Mouse (Mus musculus): ENCODE data around the gene Snx19. TPM values are rescaled to one million over a fixed set of nuclear protein-coding genes. Genes with fewer than 3 reads are reported as not detected.

The Snx19 gene
- total RNA-seq, 1 experiment, result 14.1 TPM

DNA sequence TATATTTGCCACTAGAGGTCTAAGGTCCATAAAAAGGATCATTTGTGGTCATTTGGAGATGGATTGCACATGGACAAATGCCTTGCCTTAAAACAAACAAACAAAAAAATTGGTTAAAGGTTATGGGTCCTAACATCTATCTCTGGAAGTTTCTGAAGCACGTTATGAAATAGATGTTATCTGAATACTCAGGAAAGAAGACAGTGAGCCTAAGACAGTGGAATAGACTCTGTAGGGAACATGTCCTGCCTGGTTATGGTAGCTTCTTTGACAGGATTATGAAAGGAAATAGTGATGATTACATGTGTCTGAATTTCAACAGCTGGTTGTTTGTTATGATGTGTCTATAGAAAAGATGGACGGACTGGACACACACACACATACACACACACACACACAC is 27.6 kb downstream of the Snx19 start:
- DNase-seq (ENCODE audit: low read depth, low spot score), result no peak

DNA sequence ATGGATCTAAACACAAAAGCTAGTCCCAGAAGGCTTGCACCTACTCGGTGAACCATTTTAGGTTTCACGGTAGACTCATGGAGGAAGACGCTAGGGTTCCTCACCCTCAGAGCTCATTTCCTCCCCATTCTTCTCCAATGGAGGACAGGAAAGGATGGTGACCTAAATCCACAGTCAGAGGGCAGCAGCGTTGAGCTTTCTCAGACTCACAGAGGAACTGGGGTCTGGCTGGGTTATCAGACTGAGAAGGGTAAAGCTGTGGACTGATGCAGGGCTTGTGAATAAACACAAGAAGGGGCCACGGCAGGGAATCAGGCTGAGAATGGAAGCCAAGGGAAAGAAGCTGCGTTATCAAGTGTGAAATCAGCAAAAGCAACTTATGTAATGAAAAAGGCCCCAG is 29.3 kb downstream of the Snx19 start:
- Histone ChIP-seq H3K36me3 (ENCODE audit: control insufficient read depth, insufficient read depth, low read length, poor library complexity, severe bottlenecking) (no peaks in the 10 kb centered on the region), H3K4me3 (ENCODE audit: insufficient read depth in 1 of 2, low read depth in 1 of 2, low read length in 2 of 2, poor library complexity in 1 of 2, severe bottlenecking in 1 of 2) (no peak overlapping the region), H3K9ac (ENCODE audit: insufficient read depth, low read depth, low read length, poor library complexity, severe bottlenecking) (no peak overlapping the region), H3K9me3 (ENCODE audit: control insufficient read depth, insufficient read depth, low read depth, low read length) (no peaks in the 10 kb centered on the region), H3K27ac (ENCODE audit: insufficient read depth, low read depth, low read length, poor library complexity, severe bottlenecking) (no peak overlapping the region), H3K4me1 (ENCODE audit: control insufficient read depth in 2 of 2, insufficient read depth in 2 of 2, low read length in 2 of 2, poor library complexity in 1 of 2) (no peaks in the 10 kb centered on the region)
- DNase-seq (ENCODE audit: low read depth, low spot score), result no peak
- in situ Hi-C loops (cut with MboI; ENCODE audit: low sequenced_read_pairs in 2 of 2, unreplicated experiment in 2 of 2), result no loop called here
- TF ChIP-seq HCFC1 (IDR thresholded peaks at IDR 0.05; ENCODE audit: borderline replicate concordance, insufficient read depth, low read length), result no peak
- TF ChIP-seq MAFK (IDR thresholded peaks at IDR 0.05; ENCODE audit: insufficient read depth, low read depth, low read length), result no peak
- no peak for TF ChIP-seq ZC3H11A (IDR thresholded peaks at IDR 0.05; ENCODE audit: borderline replicate concordance, low read depth, low read length)
- TF ChIP-seq ZNF384 (IDR thresholded peaks at IDR 0.05; ENCODE audit: low read depth, low read length), result no peak
- no peak for TF ChIP-seq CHD2 (IDR thresholded peaks at IDR 0.05; ENCODE audit: low read depth, low read length)

More for the DNA sequence above, 27.6 kb downstream of the Snx19 start:
- TF ChIP-seq ZC3H11A (IDR thresholded peaks at IDR 0.05; ENCODE audit: borderline replicate concordance, low read depth, low read length), result no peak
- TF ChIP-seq HCFC1 (IDR thresholded peaks at IDR 0.05; ENCODE audit: borderline replicate concordance, insufficient read depth, low read length), result no peak
- TF ChIP-seq ZNF384 (IDR thresholded peaks at IDR 0.05; ENCODE audit: low read depth, low read length), result no peak
- Histone ChIP-seq H3K9me3 (ENCODE audit: control insufficient read depth, insufficient read depth, low read depth, low read length) (no peaks in the 10 kb centered on the region), H3K4me1 (ENCODE audit: control insufficient read depth in 2 of 2, insufficient read depth in 2 of 2, low read length in 2 of 2, poor library complexity in 1 of 2) (peaks cover under 1 to 6% of the 10 kb centered on the region in 2 experiments; a peak in 1 of 4 replicates), H3K9ac (ENCODE audit: insufficient read depth, low read depth, low read length, poor library complexity, severe bottlenecking) (no peak overlapping the region), H3K27ac (ENCODE audit: insufficient read depth, low read depth, low read length, poor library complexity, severe bottlenecking) (no peak overlapping the region), H3K4me3 (ENCODE audit: insufficient read depth in 1 of 2, low read depth in 1 of 2, low read length in 2 of 2, poor library complexity in 1 of 2, severe bottlenecking in 1 of 2) (no peak overlapping the region), H3K36me3 (ENCODE audit: control insufficient read depth, insufficient read depth, low read length, poor library complexity, severe bottlenecking) (no peaks in the 10 kb centered on the region)
- in situ Hi-C loops (cut with MboI; ENCODE audit: low sequenced_read_pairs in 2 of 2, unreplicated experiment in 2 of 2), result no loop called here

DNA sequence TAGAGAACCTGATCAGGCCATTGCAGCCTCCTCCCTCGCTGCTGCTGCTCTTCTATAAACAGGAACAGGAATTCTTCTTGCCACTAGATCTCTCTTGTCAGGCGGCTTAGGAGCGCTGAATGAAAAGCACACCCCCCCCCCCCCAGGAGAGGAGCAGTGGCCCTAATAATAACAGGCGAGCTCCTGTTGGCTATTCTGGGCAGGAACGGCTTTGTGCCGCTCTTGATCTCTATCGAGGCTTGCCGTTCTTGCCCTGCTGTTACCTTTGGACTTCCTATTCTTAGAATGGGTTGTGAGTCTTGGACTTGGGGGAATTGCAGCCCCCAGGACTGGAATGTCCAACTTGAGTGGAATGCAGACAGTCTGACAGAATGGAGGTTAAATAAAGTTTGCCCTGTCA is 33.6 kb downstream of the Snx19 start:
- Histone ChIP-seq H3K4me3 (ENCODE audit: insufficient read depth in 1 of 2, low read depth in 1 of 2, low read length in 2 of 2, poor library complexity in 1 of 2, severe bottlenecking in 1 of 2) (no peak overlapping the region), H3K9me3 (ENCODE audit: control insufficient read depth, insufficient read depth, low read depth, low read length) (no peaks in the 10 kb centered on the region), H3K4me1 (ENCODE audit: control insufficient read depth in 2 of 2, insufficient read depth in 2 of 2, low read length in 2 of 2, poor library complexity in 1 of 2) (no peaks in the 10 kb centered on the region), H3K36me3 (ENCODE audit: control insufficient read depth, insufficient read depth, low read length, poor library complexity, severe bottlenecking) (no peaks in the 10 kb centered on the region), H3K9ac (ENCODE audit: insufficient read depth, low read depth, low read length, poor library complexity, severe bottlenecking) (no peak overlapping the region), H3K27ac (ENCODE audit: insufficient read depth, low read depth, low read length, poor library complexity, severe bottlenecking) (no peak overlapping the region)
- TF ChIP-seq ZC3H11A (IDR thresholded peaks at IDR 0.05; ENCODE audit: borderline replicate concordance, low read depth, low read length), result no peak
- TF ChIP-seq MAFK (IDR thresholded peaks at IDR 0.05; ENCODE audit: insufficient read depth, low read depth, low read length), result no peak
- no peak for TF ChIP-seq CHD2 (IDR thresholded peaks at IDR 0.05; ENCODE audit: low read depth, low read length)
- TF ChIP-seq ZNF384 (IDR thresholded peaks at IDR 0.05; ENCODE audit: low read depth, low read length), result no peak
- TF ChIP-seq HCFC1 (IDR thresholded peaks at IDR 0.05; ENCODE audit: borderline replicate concordance, insufficient read depth, low read length), result no peak
- no peak for DNase-seq (ENCODE audit: low read depth, low spot score)
- in situ Hi-C loops (cut with MboI; ENCODE audit: low sequenced_read_pairs in 2 of 2, unreplicated experiment in 2 of 2), result no loop called here

DNA sequence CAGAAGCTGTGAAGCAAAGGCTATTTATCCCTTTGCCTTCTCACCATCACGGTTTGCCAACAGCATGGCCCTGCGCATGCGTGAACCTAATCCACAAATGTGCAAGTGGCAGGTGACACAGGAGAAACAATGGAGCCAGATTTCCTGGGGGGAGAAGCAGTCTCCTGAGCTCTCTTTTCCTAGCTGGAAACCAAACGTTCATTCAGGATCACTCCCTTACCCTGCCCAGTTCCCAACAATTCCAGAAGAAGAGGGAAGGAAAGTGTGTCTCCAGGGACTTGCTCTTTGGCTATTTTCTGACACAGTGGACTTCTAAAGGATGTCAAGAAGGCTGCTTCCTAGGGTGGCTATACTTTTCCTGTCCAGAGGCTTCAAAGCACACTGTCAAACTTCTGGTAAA is 37.8 kb downstream of the Snx19 start:
- TF ChIP-seq CHD2 (IDR thresholded peaks at IDR 0.05; ENCODE audit: low read depth, low read length) (no peak), ZC3H11A (IDR thresholded peaks at IDR 0.05; ENCODE audit: borderline replicate concordance, low read depth, low read length) (no peak)
- Histone ChIP-seq H3K36me3 (ENCODE audit: control insufficient read depth, insufficient read depth, low read length, poor library complexity, severe bottlenecking) (no peaks in the 10 kb centered on the region), H3K4me1 (ENCODE audit: control insufficient read depth in 2 of 2, insufficient read depth in 2 of 2, low read length in 2 of 2, poor library complexity in 1 of 2) (no peaks in the 10 kb centered on the region), H3K4me3 (ENCODE audit: insufficient read depth in 1 of 2, low read depth in 1 of 2, low read length in 2 of 2, poor library complexity in 1 of 2, severe bottlenecking in 1 of 2) (no peak overlapping the region), H3K27ac (ENCODE audit: insufficient read depth, low read depth, low read length, poor library complexity, severe bottlenecking) (no peak overlapping the region), H3K9me3 (ENCODE audit: control insufficient read depth, insufficient read depth, low read depth, low read length) (no peaks in the 10 kb centered on the region), H3K9ac (ENCODE audit: insufficient read depth, low read depth, low read length, poor library complexity, severe bottlenecking) (no peak overlapping the region)
- no peak for DNase-seq (ENCODE audit: low read depth, low spot score)
- in situ Hi-C loops (cut with MboI; ENCODE audit: low sequenced_read_pairs in 2 of 2, unreplicated experiment in 2 of 2), result no loop called here

DNA sequence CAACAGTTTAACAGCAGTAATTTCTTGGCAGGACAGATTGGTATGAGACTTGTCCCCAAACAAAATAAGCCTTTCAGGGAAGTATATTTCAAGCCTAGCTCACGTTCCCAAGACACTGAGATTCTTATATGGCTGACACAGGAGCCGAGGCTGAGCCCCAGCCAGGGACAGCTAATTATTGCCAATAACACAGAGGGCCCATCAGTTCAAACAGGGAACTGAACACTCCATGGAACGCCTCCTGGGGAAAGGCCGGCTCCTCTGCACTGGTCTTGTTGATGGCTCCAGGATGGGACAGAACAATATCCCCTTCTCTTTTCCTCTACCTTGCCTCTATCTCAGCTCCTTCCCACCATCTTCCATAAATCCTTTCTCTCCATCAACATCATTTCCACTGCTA is 53.1 kb downstream of the Snx19 start:
- no peak for TF ChIP-seq ZNF384 (IDR thresholded peaks at IDR 0.05; ENCODE audit: low read depth, low read length)
- no peak for TF ChIP-seq ZC3H11A (IDR thresholded peaks at IDR 0.05; ENCODE audit: borderline replicate concordance, low read depth, low read length)
- no peak for TF ChIP-seq HCFC1 (IDR thresholded peaks at IDR 0.05; ENCODE audit: borderline replicate concordance, insufficient read depth, low read length)
- TF ChIP-seq MAFK (IDR thresholded peaks at IDR 0.05; ENCODE audit: insufficient read depth, low read depth, low read length), result no peak
- TF ChIP-seq CHD2 (IDR thresholded peaks at IDR 0.05; ENCODE audit: low read depth, low read length), result no peak
- H3K27ac ChIP-seq (ENCODE audit: insufficient read depth, low read depth, low read length, poor library complexity, severe bottlenecking), result no peak overlapping the region
- no peaks in the 10 kb centered on the region for H3K4me1 ChIP-seq (ENCODE audit: control insufficient read depth in 2 of 2, insufficient read depth in 2 of 2, low read length in 2 of 2, poor library complexity in 1 of 2)
- in situ Hi-C loops (cut with MboI; ENCODE audit: low sequenced_read_pairs in 2 of 2, unreplicated experiment in 2 of 2), result loop anchor here (5.0 to 25.0 kb wide), 3 partner anchors 462 to 607 kb away; partner anchors contain the start of gene Adamts8 (in 1 of the 2)
- no peak overlapping the region for H3K4me3 ChIP-seq (ENCODE audit: insufficient read depth in 1 of 2, low read depth in 1 of 2, low read length in 2 of 2, poor library complexity in 1 of 2, severe bottlenecking in 1 of 2)
- no peaks in the 10 kb centered on the region for H3K9me3 ChIP-seq (ENCODE audit: control insufficient read depth, insufficient read depth, low read depth, low read length)
- no peak overlapping the region for H3K9ac ChIP-seq (ENCODE audit: insufficient read depth, low read depth, low read length, poor library complexity, severe bottlenecking)
- DNase-seq (ENCODE audit: low read depth, low spot score), result no peak
- H3K36me3 ChIP-seq (ENCODE audit: control insufficient read depth, insufficient read depth, low read length, poor library complexity, severe bottlenecking), result no peaks in the 10 kb centered on the region

Measured in ES-E14 (cell line).